Mouse (Mus musculus): Measurements from ENCODE around the gene Mansc4.

Mansc4 gene

DNA sequence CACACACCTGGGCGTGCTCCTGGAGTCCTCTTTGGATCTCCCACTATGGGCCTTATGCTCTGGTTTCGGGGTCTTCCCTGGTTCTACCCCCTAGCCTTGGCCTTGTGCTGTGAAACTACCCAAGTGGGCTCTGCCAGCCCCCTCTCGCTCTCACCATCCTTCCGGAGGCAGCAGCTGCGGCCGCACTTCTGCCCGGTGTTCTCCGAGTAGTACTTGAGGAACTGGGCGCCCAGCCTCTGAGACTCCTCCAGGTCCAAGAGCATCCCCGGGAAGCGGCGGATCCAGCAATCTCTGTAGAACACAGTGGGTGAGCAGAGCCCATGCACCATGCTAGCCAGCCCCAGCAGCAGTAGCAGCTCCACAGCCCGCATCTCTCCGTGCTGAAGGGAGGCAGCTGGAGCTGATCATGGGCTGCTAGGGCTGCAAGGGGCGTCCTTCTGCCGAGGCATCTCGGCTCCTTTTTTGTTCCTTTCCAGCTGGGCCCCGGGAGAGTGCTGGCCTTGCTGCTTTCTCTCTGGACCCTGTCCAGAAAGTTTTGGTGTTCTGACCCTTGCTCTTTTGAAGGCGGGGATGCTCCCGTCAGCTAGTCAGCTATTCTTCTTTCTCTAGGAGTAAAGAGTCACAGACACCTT is at the start of gene Mansc4:
Gene Mansc4, minus strand, starts transcription at position 439 of the 632 bp plus-strand sequence.
- no peak for DNase-seq (ENCODE audit: low read depth)

- DNase-seq (ENCODE audit: low read depth) = no peak
These were observed 40.4 kb upstream of the Mansc4 start for GRCm38 (mm10) chr6:147127239-147127638.

GRCm38 (mm10) chr6:147121320-147121719 is 34.5 kb upstream of the Mansc4 start:
- DNase-seq (ENCODE audit: low read depth) = no peak

DNA sequence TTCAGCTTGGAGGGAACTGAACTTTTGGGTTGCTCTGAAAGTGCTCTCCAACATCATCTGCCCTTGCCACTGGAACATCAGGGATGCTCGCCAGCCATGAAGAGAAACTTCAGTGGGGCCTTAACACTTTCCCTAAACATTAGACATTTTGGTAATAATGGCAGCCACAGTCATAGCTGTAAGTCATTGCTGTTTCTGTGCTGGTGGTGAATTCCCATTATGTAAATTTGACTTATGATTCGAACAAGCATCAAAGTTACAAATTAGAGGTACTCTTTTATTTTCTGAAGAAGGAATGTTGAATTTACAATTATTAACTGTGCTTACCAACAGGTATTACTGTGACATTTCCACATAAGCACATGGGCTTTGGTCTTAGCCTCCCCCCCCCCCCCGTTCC is 31.4 kb upstream of the Mansc4 start:
- DNase-seq (ENCODE audit: low read depth) = no peak

DNA sequence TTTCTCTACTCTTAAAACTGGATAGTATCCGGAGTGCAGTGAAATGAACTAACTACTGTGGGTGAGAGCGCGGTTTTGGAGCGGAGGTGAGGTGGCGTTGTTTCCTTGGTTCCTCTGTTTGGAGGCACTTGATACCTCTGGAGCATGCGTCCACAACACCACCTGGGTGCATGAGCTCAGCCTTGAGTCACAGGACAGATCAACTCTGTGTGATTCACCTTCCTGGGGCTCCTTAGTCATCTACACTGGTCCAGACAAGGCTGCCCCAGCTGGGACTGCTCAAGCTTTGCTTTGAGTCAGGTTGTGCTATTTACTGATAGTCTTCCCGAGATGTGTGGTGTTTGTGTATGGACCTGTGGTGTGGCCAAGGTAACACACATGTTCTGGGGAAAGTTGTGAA is 30.9 kb upstream of the Mansc4 start:
- DNase-seq (ENCODE audit: low read depth) = no peak

GRCm38 (mm10) chr6:147116579-147116978 is 29.7 kb upstream of the Mansc4 start:
- DNase-seq (ENCODE audit: low read depth) = peak; percentile 69

- no peak for DNase-seq (ENCODE audit: low read depth)
These were observed 22.5 kb upstream of the Mansc4 start for GRCm38 (mm10) chr6:147109283-147109682.

- DNase-seq (ENCODE audit: low read depth) = no peak
These were observed 19.9 kb upstream of the Mansc4 start for GRCm38 (mm10) chr6:147106716-147107115.

DNA sequence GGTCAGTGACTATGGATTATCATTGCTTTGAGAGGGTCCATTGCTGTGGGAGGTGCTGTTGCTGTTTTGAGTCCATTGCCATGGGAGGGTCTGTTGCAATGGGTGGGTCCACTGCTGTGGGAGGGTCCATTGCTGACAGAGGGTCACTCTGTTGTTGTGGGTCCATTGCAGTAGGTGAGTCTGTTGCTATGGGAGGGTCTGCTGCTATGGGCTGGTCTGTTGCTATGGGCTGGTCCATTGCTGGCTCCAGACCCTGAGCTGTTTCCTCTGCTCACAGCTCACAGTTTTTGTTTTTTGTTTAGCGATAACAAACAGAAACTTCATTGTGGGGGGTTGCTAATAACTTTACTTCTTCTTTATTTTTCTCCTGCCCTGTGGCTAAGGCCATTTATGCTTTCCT is 18.7 kb upstream of the Mansc4 start:
- no peak for DNase-seq (ENCODE audit: low read depth)

DNA sequence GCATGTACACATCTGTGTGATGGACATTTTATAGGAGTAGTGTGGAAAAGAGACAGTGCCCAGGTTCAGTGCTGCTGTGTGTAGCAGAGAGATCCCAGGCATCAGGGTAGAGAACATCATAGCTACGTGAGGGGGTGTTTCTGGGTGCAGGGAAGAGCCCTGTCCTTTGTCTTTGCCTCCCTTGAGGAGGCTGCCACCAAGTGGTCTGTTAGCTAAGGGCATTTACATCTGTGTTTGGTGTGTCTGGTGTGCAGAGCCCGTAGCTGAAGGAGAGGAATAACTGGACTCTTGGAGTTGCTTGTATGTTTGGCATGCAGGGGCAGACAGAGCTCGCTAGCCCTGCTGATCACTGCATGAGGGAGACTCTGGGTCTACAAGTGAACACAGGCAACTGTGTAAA is 15.5 kb upstream of the Mansc4 start:
- DNase-seq (ENCODE audit: low read depth) = no peak

DNA sequence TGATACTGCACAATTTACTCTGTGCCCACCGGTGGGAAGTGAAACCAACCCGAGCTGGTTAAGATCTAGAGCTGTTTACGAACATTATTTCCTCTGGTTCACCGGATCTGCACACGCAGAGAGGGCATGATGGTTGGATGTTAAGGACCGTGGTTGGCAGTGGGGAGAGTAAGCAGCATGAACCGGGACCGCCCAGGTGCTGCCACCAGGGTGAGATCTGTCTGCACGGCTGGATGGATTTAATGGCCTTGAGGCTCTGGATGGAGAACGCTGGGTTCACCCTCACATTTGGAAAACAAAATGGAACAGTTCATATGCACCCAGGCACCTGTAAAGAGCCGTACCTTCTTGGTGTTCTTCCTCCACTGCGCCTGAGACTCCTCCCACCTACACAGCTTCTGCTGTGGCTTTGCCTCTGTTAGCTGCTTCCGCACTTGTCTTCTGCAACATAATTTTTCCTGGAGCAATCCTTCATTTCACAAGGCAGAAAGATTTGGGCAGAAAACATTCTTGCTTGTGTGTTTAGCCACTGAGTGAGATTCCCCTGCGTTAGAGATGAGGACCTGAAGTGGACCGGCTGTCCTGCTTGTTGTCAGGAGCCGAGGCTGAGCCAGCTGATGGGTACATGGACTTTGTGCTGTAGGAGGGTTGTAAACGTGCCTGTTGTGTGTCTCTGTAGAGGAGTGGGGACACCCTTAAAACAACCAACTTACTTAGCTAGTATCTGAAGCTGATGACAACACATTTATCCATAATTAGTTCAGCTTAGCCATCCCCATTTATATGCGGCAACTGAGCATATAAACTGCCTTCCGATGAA is 12.8 kb upstream of the Mansc4 start:
- no peak for DNase-seq (ENCODE audit: low read depth)

- DNase-seq (ENCODE audit: low read depth) = no peak
These were observed 10.6 kb upstream of the Mansc4 start for GRCm38 (mm10) chr6:147097346-147097929.

DNA sequence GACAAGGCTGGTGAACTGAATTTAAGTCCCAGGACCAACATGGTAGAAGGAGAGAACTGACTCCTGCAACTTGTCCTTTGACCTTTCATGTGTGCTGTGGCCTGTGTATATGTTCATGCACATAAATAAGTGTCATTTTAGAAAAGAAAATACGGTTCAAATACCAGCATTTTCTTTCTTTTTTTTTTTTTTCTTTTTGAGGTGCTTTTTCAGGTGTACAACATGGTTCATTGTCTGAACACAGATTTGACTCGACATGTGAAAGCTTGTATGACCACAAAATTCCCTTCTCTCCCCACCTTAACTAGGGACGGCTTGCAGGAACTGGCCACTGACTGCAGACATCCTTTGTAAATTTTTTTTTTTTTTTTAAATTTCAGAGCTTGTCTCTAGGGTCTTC is 10.1 kb upstream of the Mansc4 start:
- DNase-seq (ENCODE audit: low read depth) = no peak

DNA sequence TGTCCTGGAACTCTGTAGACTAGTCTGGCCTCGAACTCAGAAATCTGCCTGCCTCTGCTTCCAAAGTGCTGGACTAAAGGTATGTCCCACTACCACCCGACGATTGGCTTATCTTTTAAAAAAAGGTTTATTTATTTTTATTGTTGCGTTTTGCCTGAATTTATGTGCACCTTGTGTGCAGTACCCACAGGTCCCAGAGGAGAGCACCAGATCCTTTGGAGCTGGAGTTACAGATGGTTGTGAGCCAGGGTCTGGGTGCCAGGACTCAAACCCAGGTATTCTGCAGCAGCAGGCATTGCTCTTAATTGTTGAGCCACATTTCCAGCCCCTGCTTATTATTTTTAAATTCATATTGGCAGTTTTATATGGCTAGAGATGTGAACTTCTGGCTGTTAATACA is 9.3 kb upstream of the Mansc4 start:
- DNase-seq (ENCODE audit: low read depth) = no peak

DNA sequence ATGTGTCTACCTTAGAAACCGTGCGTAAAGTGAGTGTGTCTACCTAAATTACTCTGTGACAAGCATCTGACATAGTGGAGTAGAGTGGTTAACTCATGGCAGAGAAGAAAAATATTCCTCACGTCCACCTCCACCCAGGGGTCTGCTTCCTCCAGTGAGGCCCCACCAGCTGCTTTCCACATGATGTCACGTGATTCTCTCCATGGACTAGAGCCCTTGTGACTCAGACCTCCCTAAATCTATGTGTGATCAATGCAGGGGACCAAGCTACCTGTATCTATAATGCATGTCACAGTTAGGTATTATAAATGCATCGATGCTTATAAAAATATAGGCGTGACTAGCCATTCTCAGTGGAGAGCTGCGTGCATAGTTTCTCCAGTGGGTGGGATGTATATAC is 7.9 kb upstream of the Mansc4 start:
- no peak for DNase-seq (ENCODE audit: low read depth)

GRCm38 (mm10) chr6:147092136-147092535 is 5.3 kb upstream of the Mansc4 start:
- no peak for DNase-seq (ENCODE audit: low read depth)

DNA sequence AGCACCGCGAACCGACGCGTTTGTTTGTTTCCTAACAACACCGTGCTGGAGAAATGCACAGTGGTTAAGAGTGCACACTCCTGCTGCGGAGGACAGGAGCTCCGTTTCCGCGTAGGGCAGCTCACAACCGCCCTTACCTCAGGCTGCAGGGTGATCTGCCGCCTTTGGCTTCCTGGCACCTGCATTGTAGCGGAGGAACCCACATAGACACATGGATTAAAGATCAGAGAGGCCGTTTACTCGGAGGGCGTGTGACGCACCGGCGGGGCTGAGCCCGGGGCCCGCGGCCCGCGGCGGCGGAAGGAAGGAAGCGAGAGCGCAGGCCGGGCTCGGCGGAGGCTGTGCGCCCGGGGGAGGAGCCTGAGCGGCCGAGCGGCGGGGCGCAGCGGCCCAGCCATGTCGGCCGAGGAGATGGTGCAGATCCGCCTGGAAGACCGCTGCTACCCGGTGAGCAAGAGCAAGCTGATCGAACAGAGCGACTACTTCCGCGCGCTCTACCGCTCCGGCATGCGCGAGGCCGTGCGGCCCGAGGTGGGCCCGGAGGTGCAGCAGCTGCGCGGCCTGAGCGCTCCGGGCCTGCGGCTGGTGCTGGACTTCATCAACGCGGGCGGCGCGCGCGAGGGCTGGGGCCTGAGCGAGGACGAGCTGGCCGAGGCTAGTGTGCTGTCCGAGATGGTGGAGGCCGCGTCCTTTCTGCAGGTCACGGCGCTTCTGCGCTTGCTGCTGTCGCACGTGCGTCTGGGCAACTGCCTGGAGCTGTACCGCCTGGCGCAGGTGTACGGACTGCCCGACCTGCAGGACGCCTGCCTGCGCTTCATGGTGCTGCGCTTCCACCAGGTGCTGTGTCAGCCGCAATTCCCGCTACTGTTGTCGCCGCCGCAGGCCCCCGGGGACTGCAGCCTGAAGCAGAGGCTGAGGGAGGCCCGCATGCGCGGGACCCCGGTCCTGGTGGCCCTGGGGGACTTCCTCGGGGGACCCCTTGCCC is 4.6 kb upstream of the Mansc4 start, which contains the start of gene Klhl42:
Gene Klhl42, plus strand, starts transcription at position 244 of the 985 bp plus-strand sequence.
- peak; percentile 36 for DNase-seq (ENCODE audit: low read depth)

- DNase-seq (ENCODE audit: low read depth) = no peak
These were observed 3.4 kb upstream of the Mansc4 start for GRCm38 (mm10) chr6:147090191-147090590.

DNA sequence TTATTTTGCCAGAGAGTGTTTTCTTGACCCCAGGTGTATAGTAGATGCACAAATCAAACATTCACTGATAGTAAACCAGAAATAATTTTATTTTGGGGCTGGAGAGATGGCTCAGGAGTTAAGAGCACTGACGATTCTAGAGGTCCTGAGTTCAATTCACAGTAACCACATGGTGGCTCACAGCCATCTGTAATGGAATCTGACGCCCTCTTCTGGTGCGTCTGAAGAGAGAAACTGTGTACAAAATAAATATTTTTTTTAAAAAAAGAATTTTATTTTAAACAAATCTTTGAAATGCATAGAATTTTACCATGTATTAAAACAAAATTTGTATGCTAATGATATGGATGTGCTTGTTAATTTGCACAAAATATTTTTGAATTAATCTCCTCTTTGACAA is 1.7 kb upstream of the Mansc4 start:
- DNase-seq (ENCODE audit: low read depth) = no peak

DNA sequence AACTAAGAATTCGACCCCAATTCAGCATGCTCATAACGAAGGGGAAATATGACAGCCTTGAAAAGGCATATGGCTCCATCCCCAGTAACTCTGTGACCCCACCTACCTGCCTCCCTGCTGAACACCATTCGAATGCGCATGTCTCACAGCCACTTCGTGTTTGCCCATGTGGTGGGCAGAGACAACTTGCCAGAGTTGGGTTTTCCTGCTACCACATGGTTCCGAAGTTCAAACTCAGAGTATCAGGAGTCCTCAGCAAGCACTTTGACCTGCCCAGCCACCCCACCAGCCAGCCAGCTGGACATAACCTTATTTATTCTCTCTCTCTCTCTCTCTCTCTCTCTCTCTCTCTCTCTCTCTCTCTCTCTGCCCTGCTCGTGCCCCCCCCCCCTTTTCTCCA is 904 bp upstream of the Mansc4 start:
- no peak for DNase-seq (ENCODE audit: low read depth)

DNA sequence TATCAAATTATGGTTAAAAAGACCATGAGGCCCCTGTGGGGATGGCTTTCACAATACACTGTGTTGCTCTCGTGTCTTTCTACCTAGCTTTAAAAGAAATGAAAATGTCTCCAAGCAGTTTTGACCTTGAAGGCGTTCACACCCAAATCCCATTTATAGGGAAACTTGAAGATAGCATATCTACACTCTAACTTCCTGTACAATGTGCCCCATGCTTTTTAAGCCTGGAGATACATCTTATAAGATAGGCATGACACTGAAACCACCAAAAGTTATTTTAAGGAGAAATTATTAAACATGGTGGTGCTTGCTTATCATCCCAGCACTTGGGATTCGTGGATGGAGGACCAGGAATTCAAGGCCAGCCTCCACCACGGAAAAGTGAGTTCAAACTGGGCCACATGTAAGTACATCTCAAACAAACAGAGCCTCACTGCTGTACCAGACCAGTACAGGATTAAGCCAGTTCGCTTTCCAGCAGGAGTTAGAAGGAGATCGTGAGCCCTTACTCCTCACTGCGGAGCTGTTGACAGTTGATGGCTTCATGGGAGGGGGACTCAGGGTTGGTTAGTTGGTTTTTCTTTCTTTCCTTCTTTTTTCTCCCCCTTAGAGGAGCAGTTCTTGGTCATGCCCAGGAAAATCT is 1.3 kb downstream of the Mansc4 start:
- no peak for DNase-seq (ENCODE audit: low read depth)

DNA sequence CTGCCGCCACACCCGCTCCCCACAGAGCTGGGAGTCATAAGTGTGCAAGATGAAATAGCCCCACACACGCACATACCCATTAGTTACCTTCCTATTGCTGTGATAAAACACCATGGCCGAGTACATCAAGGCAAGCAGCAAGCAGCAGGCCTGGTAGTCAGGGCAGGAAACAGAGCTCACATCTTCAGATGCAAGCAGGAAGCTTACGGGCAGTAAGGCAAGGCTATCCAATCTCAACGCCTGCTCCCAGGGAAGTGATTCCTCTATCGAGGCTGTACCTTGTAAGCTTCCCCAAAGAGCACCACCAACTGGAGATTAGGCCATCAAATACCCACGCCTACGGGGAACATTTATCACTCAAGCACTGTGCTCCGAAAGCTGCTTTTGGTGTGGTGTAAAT is 6.9 kb downstream of the Mansc4 start:
- DNase-seq (ENCODE audit: low read depth) = no peak

Data from c-Kit-positive CD71-positive TER-119-negative erythroid progenitor cells, embryonic 14.5 days (primary cell).